Mouse (Mus musculus): ENCODE results near the gene Esrrb.

The Esrrb gene

GRCm38 (mm10) chr12:86360696-86361631, at the start of gene Esrrb:
Esrrb (plus strand) TSS chr12:86361117.
- 54% methylated on average over 22 of the region's 22 CpGs for WGBS

- 60% methylated on average over 12 of the region's 12 CpGs for WGBS
Observed at GRCm38 (mm10) chr12:86320629-86321028, 40.3 kb upstream of the Esrrb start.

GRCm38 (mm10) chr12:86324297-86324696, 36.6 kb upstream of the Esrrb start:
- WGBS = 73% methylated on average over 3 of the region's 3 CpGs

- 73% methylated on average over 4 of the region's 4 CpGs for WGBS
Observed at GRCm38 (mm10) chr12:86329813-86330212, 31.1 kb upstream of the Esrrb start.

GRCm38 (mm10) chr12:86330684-86331083, 30.2 kb upstream of the Esrrb start:
- 54% methylated on average over 9 of the region's 9 CpGs for WGBS

- WGBS = 54% methylated on average over 10 of the region's 10 CpGs
Observed at GRCm38 (mm10) chr12:86331248-86331647, 29.7 kb upstream of the Esrrb start.

GRCm38 (mm10) chr12:86336209-86336608, 24.7 kb upstream of the Esrrb start:
- WGBS = 95% methylated on average over 3 of the region's 3 CpGs

GRCm38 (mm10) chr12:86336887-86337286, 24.0 kb upstream of the Esrrb start:
- 63% methylated on average over 7 of the region's 7 CpGs for WGBS

GRCm38 (mm10) chr12:86349477-86349876, 11.4 kb upstream of the Esrrb start:
- WGBS = 80% methylated on average over 8 of the region's 8 CpGs

- WGBS = 63% methylated on average over 6 of the region's 6 CpGs
Observed at GRCm38 (mm10) chr12:86359406-86359805, 1.5 kb upstream of the Esrrb start.

- WGBS = 89% methylated on average over 8 of the region's 8 CpGs
Observed at GRCm38 (mm10) chr12:86359873-86360272, 1.0 kb upstream of the Esrrb start.

GRCm38 (mm10) chr12:86364285-86364684, 3.4 kb downstream of the Esrrb start:
- WGBS = 55% methylated on average over 5 of the region's 5 CpGs

GRCm38 (mm10) chr12:86364756-86365155, 3.8 kb downstream of the Esrrb start:
- 45% methylated on average over 5 of the region's 5 CpGs for WGBS

GRCm38 (mm10) chr12:86370611-86371383, 9.9 kb downstream of the Esrrb start:
- 76% methylated on average over 17 of the region's 17 CpGs for WGBS

- 89% methylated on average over 8 of the region's 8 CpGs for WGBS
Observed at GRCm38 (mm10) chr12:86374286-86374685, 13.4 kb downstream of the Esrrb start.

- 41% methylated on average over 15 of the region's 15 CpGs for WGBS
Observed at GRCm38 (mm10) chr12:86379672-86380213, 18.8 kb downstream of the Esrrb start.

- 54% methylated on average over 6 of the region's 6 CpGs for WGBS
Observed at GRCm38 (mm10) chr12:86383803-86384202, 22.9 kb downstream of the Esrrb start.

- WGBS = 81% methylated on average over 10 of the region's 10 CpGs
Observed at GRCm38 (mm10) chr12:86387671-86388270, 26.9 kb downstream of the Esrrb start.

- WGBS = 93% methylated on average over 12 of the region's 12 CpGs
Observed at GRCm38 (mm10) chr12:86394773-86395172, 33.9 kb downstream of the Esrrb start.

GRCm38 (mm10) chr12:86395326-86395725, 34.4 kb downstream of the Esrrb start:
- 72% methylated on average over 7 of the region's 7 CpGs for WGBS

GRCm38 (mm10) chr12:86398762-86399161, 37.8 kb downstream of the Esrrb start:
- 38% methylated on average over 8 of the region's 8 CpGs for WGBS

- WGBS = 8% methylated on average over 21 of the region's 21 CpGs
Observed at GRCm38 (mm10) chr12:86402718-86403117, 41.8 kb downstream of the Esrrb start.

Data from cerebral cortex, adult 2 months (tissue).